Mouse (Mus musculus) spleen, adult 2 months (tissue): ENCODE results near the gene Ccdc141.

ENCODE experiments used
- CTCF ChIP-seq: fragments of 200-500 bp; IDR thresholded peaks from 2 replicates; pipeline ENCODE4 v1.5.1; 2011; ENCODE audit warnings: mild to moderate bottlenecking, inconsistent platforms; ENCODE audit not compliant: insufficient read depth, insufficient read length, insufficient replicate concordance; ENCODE audit errors: extremely low read depth
- POLR2A ChIP-seq: fragments of 200-500 bp; IDR thresholded peaks from 2 replicates; pipeline ENCODE4 v1.6.1; 2011; ENCODE audit warnings: low read depth, low read length, inconsistent platforms

DNA sequence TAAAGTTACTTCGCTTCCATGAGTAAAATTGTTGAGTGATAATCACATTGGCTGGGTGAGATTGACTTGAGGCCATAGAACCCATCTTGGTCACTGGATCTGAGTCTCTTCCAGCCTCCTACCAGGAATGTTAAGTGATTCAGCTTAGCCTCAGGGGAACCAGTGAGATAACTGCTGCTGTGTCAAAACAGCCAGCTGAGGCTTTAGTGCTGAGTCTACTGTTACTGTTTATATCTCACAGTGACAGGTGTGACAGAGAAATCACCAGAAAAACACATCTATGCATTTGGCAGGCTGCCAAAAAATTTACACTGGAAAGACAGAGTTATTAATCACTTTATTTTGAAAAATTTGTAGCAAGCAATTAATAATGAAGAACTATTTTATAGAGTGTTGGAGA is 43.5 kb downstream of the Ccdc141 start:
- no peak for TF ChIP-seq CTCF
- no peak for TF ChIP-seq POLR2A
